Mouse (Mus musculus): ENCODE data around the gene 4930568D16Rik. TPM values are rescaled to one million over a fixed set of nuclear protein-coding genes. Genes with fewer than 3 reads are reported as not detected.
A peak's percentile ranks its signal among the peaks of the same experiment; 100 is the strongest.

Gene 4930568D16Rik
- polyA plus RNA-seq, 1 experiment = not detected

- Histone ChIP-seq H3K27ac (ENCODE audit: insufficient read depth, low read length) (no peak overlapping the region), H3K4me3 (replicated peaks; ENCODE audit: insufficient read depth, low read depth, low read length) (no peak overlapping the region), H3K4me1 (ENCODE audit: control insufficient read depth, insufficient read depth, low read length) (no peaks in the 10 kb centered on the region), H3K27me3 (ENCODE audit: control insufficient read depth, insufficient read depth, low read length) (no peaks in the 10 kb centered on the region)
- DNase-seq = no peak
- WGBS = 80% methylated on average over 6 of the region's 6 CpGs
- no peak for TF ChIP-seq CTCF (IDR thresholded peaks at IDR 0.05; ENCODE audit: borderline replicate concordance, insufficient read depth, low read depth, low read length)
- TF ChIP-seq POLR2A (IDR thresholded peaks at IDR 0.05; ENCODE audit: borderline replicate concordance, insufficient read depth, low read length) = no peak
These were observed 28.8 kb downstream of the 4930568D16Rik start for GRCm38 (mm10) chr2:35338707-35339106.

DNA sequence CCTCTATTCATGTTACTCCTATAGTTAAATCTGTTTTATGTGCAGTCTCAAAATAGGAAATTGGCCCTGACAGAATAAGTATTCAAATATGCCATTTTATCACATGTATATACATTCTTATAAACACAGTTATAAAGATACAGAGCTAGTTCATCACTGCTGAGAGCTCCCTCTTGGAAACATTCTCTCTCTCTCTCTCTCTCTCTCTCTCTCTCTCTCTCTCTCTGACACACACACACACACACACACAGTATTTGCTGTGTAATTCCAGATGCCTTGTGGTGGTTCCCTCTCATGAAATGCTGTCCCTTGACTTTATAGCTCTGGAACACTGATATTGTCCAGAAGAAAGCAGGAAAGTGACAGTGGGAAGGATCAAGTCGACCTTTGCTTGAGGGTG lies 29.5 kb downstream of the 4930568D16Rik start:
- WGBS = 89% methylated on average over 1 of the region's 1 CpGs
- Histone ChIP-seq H3K27me3 (ENCODE audit: control insufficient read depth, insufficient read depth, low read length) (no peaks in the 10 kb centered on the region), H3K27ac (ENCODE audit: insufficient read depth, low read length) (no peak overlapping the region), H3K4me1 (ENCODE audit: control insufficient read depth, insufficient read depth, low read length) (no peaks in the 10 kb centered on the region), H3K4me3 (replicated peaks; ENCODE audit: insufficient read depth, low read depth, low read length) (no peak overlapping the region)
- DNase-seq = no peak
- TF ChIP-seq CTCF (IDR thresholded peaks at IDR 0.05; ENCODE audit: borderline replicate concordance, insufficient read depth, low read depth, low read length) (no peak), POLR2A (IDR thresholded peaks at IDR 0.05; ENCODE audit: borderline replicate concordance, insufficient read depth, low read length) (no peak)

GRCm38 (mm10) chr2:35337419-35337818 lies 30.1 kb downstream of the 4930568D16Rik start:
- H3K4me3 ChIP-seq (replicated peaks; ENCODE audit: insufficient read depth, low read depth, low read length) = no peak overlapping the region
- TF ChIP-seq POLR2A (IDR thresholded peaks at IDR 0.05; ENCODE audit: borderline replicate concordance, insufficient read depth, low read length) (no peak), CTCF (IDR thresholded peaks at IDR 0.05; ENCODE audit: borderline replicate concordance, insufficient read depth, low read depth, low read length) (no peak)
- no peak overlapping the region for H3K27ac ChIP-seq (ENCODE audit: insufficient read depth, low read length)
- DNase-seq = no peak
- H3K27me3 ChIP-seq (ENCODE audit: control insufficient read depth, insufficient read depth, low read length) = no peaks in the 10 kb centered on the region
- WGBS = 67% methylated on average over 10 of the region's 10 CpGs
- H3K4me1 ChIP-seq (ENCODE audit: control insufficient read depth, insufficient read depth, low read length) = no peaks in the 10 kb centered on the region

- under 1% methylated on average over 45 of the region's 45 CpGs for WGBS
- Histone ChIP-seq H3K27ac (ENCODE audit: insufficient read depth, low read length) (peak within 1 kb of the TSS; percentile 18; the same call in 1 of the 2 replicates), H3K27me3 (ENCODE audit: control insufficient read depth, insufficient read depth, low read length) (no peaks in the 10 kb centered on the region), H3K4me3 (replicated peaks; ENCODE audit: insufficient read depth, low read depth, low read length) (peak within 1 kb of the TSS; percentile 75), H3K4me1 (ENCODE audit: control insufficient read depth, insufficient read depth, low read length) (no peaks in the 10 kb centered on the region)
- DNase-seq = peak; percentile 98 to 99
- peak; percentile 56; the same call in 1 of the 2 replicates for TF ChIP-seq POLR2A (IDR thresholded peaks at IDR 0.05; ENCODE audit: borderline replicate concordance, insufficient read depth, low read length)
- no peak for TF ChIP-seq CTCF (IDR thresholded peaks at IDR 0.05; ENCODE audit: borderline replicate concordance, insufficient read depth, low read depth, low read length)
These were observed 30.9 kb downstream of the 4930568D16Rik start, which contains the start of gene Stom for GRCm38 (mm10) chr2:35336388-35337280. Gene Stom, minus strand, starts transcription at chr2:35336976.

DNA sequence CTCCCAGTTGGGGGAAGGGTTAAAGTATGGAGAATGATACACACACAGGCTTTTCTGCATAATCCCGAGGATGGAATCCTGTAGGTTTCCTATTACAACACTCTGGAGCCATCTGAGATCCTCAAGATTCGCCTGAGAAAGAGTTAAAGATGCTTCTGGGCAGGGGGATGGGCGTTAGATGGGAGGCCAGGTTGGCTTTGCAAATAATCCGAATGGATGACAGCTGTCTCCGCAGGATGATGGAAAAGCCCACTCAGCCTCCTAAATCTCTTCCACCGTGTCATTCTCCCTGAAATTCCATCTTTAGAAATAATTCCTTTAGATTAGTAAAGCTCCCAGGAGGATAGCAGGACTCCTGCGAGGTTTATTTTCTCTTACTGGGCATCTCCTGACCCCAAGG lies 31.9 kb downstream of the 4930568D16Rik start:
- peak overlapping the region; percentile 75 for H3K4me3 ChIP-seq (replicated peaks; ENCODE audit: insufficient read depth, low read depth, low read length)

DNA sequence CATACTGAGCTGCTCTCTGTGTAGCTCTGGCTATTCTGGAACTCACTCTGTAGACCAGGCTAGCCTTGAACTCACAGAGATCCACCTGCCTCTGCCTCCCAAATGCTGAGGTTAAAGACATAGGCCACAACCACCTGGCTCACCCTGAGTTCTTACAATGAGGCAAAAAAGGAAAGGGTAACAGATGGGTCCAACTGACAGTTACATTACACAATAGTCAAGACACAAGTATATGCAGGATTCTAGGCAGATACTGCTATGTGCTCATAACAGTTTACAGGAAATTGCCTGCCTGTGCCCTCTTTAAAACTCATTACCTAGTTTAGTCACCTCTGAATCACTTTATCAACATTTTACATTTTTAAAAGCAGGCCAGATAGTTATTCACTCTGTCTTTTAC lies 33.9 kb downstream of the 4930568D16Rik start:
- Histone ChIP-seq H3K4me1 (ENCODE audit: control insufficient read depth, insufficient read depth, low read length) (peaks cover 6% of the 10 kb centered on the region; the same call in 1 of the 2 replicates), H3K4me3 (replicated peaks; ENCODE audit: insufficient read depth, low read depth, low read length) (no peak overlapping the region), H3K27me3 (ENCODE audit: control insufficient read depth, insufficient read depth, low read length) (no peaks in the 10 kb centered on the region), H3K27ac (ENCODE audit: insufficient read depth, low read length) (no peak overlapping the region)
- no peak for TF ChIP-seq CTCF (IDR thresholded peaks at IDR 0.05; ENCODE audit: borderline replicate concordance, insufficient read depth, low read depth, low read length)
- DNase-seq = no peak

More for the DNA sequence above, 31.9 kb downstream of the 4930568D16Rik start:
- TF ChIP-seq CTCF (IDR thresholded peaks at IDR 0.05; ENCODE audit: borderline replicate concordance, insufficient read depth, low read depth, low read length) (no peak), POLR2A (IDR thresholded peaks at IDR 0.05; ENCODE audit: borderline replicate concordance, insufficient read depth, low read length) (no peak)
- Histone ChIP-seq H3K27ac (ENCODE audit: insufficient read depth, low read length) (no peak overlapping the region), H3K27me3 (ENCODE audit: control insufficient read depth, insufficient read depth, low read length) (no peaks in the 10 kb centered on the region), H3K4me1 (ENCODE audit: control insufficient read depth, insufficient read depth, low read length) (no peaks in the 10 kb centered on the region)
- DNase-seq = no peak
- WGBS = 41% methylated on average over 7 of the region's 7 CpGs

- TF ChIP-seq POLR2A (IDR thresholded peaks at IDR 0.05; ENCODE audit: borderline replicate concordance, insufficient read depth, low read length) (no peak), CTCF (IDR thresholded peaks at IDR 0.05; ENCODE audit: borderline replicate concordance, insufficient read depth, low read depth, low read length) (no peak)
- 81% methylated on average over 2 of the region's 2 CpGs for WGBS
- no peak for DNase-seq
- H3K27me3 ChIP-seq (ENCODE audit: control insufficient read depth, insufficient read depth, low read length) = no peaks in the 10 kb centered on the region
- no peak overlapping the region for H3K4me3 ChIP-seq (replicated peaks; ENCODE audit: insufficient read depth, low read depth, low read length)
- no peak overlapping the region for H3K27ac ChIP-seq (ENCODE audit: insufficient read depth, low read length)
- H3K4me1 ChIP-seq (ENCODE audit: control insufficient read depth, insufficient read depth, low read length) = peaks cover 21% of the 10 kb centered on the region; the same call in 1 of the 2 replicates
These were observed 36.3 kb downstream of the 4930568D16Rik start for GRCm38 (mm10) chr2:35331205-35331604.

DNA sequence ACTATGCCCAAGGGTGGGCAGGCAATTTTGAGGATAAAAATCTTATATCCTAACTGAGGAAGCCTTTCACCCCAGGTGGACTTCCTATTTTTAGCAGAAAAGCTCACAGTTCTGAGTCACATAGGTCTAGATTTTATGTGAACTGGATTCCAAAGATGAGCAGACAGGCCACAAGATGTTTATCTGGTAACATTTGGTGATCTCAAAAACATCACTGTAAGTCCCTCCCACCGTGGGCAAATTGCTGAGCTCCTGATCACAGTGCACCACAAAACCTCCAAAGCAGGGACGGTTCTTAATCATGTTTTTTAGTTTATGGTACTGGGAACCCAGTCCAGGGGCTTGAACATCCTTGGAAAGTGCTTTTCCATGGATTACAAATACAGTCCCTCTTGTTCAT lies 38.5 kb downstream of the 4930568D16Rik start:
- Histone ChIP-seq H3K27ac (ENCODE audit: insufficient read depth, low read length) (no peak overlapping the region), H3K27me3 (ENCODE audit: control insufficient read depth, insufficient read depth, low read length) (no peaks in the 10 kb centered on the region), H3K4me1 (ENCODE audit: control insufficient read depth, insufficient read depth, low read length) (peaks cover 21% of the 10 kb centered on the region; the same call in 1 of the 2 replicates), H3K4me3 (replicated peaks; ENCODE audit: insufficient read depth, low read depth, low read length) (no peak overlapping the region)
- 76% methylated on average over 2 of the region's 2 CpGs for WGBS
- no peak for TF ChIP-seq POLR2A (IDR thresholded peaks at IDR 0.05; ENCODE audit: borderline replicate concordance, insufficient read depth, low read length)
- no peak for TF ChIP-seq CTCF (IDR thresholded peaks at IDR 0.05; ENCODE audit: borderline replicate concordance, insufficient read depth, low read depth, low read length)
- DNase-seq = peak in 1 of 2 experiments; percentile 20
